Mouse (Mus musculus) bone marrow, adult 2 months (tissue): Measurements from ENCODE around the gene Mid1.

Experiments
- CTCF ChIP-seq: fragments of 200-500 bp; IDR thresholded peaks from 2 replicates; pipeline ENCODE4 v1.5.1; 2011; ENCODE audit warnings: low read length, control low read depth; ENCODE audit not compliant: control insufficient read depth, insufficient read depth
- POLR2A ChIP-seq: fragments of 200-500 bp; IDR thresholded peaks from 2 replicates; pipeline ENCODE4 v1.6.1; 2011; ENCODE audit warnings: low read depth, mild to moderate bottlenecking, control low read depth, low read length, borderline replicate concordance; ENCODE audit not compliant: control insufficient read depth

DNA sequence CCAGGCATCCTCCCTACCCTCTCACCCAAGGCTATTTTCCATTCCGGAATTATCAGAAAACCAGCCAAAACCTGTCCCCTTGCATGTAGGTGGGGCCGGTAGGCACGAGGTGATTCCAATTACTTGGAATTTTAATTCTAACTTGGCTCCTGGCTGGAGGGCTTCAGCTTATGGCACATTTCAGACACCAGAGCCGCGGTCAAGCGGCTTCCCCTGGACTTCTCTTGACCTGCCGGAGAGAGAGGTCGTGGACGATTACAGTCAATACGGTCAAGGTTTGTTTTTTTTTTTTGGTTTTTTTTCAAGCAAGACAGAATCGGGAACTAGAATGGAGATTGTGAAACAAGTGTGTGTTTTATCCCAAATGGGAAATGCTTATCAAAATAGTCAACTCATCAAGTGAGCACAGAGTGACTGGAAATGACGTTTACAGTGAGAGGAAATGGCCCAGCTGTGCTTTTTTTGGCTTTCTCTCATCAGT, 295.9 kb downstream of the Mid1 start:
- TF ChIP-seq CTCF (no peak), POLR2A (no peak)
